Mouse (Mus musculus) frontal cortex, postnatal 25 days (tissue): Measurements from ENCODE around the gene Sppl2b.

Experiments used
- DNase-seq, 2 experiments: peaks; one replicate each; pipeline ENCODE4 v3.0.0; 2022; ENCODE audit warnings: low spot score in 2 of 2

Gene Sppl2b

DNA sequence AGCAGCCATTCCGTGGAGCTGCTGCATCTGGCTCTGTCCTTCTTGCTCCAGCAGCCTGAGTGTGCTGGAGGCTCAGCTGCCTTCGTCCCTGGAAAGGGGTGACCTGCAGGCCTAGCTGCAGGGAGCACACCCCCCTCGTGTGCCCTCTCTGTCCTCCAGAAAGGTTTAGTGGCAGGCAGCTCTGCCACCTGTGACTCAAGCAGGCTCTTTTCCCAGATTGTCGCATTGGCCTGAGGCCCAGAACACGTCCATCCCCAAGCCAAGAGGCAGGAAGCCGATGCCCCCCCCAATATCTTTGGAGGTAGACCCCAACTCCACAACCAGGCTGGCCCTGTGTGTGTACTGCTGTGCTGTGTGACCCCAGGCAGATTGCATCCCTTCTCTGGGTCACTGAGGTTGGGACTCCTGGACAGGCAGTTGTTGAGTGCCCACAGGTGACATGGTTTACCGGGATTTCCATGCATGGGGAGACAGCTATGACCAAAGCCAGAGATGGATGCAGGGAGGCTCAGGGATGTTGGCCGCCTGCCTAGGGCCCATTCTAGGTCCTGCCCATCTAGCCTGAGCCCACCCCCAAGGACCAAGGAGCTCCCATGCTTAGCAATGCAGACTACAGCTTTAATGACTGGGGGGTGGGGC lies 9.9 kb upstream of the Sppl2b start:
- no peak for DNase-seq

DNA sequence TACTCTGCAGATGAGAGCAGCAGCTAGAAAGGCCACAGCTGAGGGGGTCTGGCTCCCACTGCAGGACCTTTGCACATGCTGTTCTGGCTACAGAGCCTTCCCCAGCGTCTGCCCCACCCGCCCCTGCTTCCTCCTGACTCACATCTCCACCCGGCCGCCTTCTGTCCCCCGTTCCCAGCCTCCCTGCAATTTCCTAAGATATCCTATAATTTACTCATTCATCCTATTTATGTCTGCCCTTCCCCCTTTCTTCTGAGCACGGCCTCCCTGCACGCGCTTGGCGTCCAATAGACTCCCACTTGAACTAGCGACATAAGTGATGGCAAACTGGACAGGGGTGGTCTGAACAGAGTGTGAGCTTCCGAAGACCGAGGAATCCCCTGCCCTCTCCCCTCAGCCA lies 9.3 kb upstream of the Sppl2b start:
- DNase-seq: no peak

DNA sequence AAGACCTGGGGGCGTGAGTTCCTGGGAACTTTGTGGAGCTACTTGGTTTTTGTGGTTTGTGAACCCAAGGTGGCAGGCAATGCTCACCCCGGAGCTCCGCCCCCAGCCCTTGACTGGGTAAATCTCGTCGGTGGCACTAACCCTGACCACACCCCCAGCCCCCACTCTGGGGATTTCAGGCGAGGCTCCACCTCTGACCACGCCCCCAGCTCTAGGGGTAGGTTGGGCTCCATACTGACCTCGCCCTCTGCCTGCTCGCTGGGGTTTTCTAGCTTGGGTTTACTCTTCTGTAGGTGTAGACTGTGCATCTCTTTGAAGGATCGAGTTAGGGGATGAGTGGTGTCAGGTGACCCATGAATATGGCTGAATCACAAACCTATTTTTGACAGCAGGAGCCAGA lies 6.5 kb upstream of the Sppl2b start:
- DNase-seq: no peak

DNA sequence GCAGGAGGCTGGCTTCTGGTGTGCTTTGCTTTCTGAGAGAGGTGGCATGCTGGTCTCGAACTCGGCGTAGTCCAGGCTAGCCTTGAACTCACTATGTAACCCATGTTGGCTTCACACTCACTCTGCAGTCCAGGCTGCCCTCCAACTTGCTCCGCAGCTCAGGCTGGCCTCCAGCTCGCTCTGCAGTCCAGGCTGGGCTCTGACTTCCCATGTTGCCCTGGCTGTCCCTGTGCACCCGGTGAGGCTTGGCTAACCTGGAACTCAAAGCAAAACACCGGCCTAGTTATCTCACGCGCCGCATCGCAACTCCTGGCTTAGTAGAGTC lies 636 bp downstream of the Sppl2b start:
- DNase-seq: no peak

DNA sequence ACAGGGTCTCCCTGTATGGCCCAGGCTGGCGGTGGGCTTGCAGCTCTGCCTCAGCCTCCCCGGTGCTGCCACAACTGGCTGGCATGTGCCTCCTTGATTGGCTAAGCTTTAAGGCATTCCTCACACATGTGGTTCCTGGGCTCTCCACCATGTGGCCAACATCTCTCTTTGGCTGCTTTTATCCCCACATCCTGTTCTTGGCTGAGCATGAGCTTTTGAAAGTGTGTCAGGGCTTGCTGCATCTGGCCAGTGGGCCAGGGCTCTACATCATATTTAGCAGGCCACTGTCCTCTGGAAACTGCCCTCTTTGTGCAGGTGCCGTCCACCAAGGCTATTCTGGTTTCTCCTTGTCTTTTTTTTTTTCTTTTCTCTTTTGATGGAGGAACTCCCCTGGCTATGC lies 1.2 kb downstream of the Sppl2b start:
- no peak for DNase-seq

DNA sequence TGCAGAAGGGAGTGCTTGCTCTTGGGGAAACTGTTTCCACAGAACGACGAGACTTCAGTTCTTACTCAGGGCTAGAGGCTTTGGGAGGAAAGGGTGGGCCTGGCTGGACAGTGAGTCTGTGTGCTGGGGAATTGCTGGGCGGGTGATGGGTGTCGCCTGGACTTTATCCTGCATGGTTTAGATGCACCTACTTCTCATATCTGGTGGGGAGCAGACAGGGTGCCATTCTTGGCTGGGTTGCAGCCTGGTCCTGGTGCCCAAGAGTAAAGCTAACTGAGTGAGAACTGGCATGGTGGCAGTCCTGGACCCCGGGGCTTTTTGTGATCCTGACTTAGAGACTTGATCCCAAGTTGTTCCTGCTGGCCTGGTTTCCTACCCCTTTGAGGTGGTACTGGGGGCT lies 1.8 kb downstream of the Sppl2b start:
- DNase-seq: no peak

DNA sequence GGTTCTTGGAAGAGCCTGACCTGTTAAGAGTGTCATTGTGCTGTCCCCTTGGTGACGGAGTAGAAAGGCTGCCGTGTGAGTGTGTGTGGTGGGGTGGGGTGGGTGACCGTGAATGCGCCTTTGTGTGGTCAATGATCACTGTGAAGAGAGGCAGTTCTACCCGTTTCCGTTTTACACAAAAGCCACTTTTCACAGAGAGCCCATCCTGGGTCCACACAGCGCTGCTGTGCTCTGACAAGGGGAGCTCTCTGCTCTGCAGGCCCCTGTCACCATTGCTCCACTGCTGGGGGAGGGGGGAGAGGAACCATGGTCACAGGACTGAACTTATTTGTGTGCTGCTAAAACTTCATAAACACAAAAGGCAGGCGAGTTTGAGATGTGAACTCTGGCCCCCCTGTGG lies 2.3 kb downstream of the Sppl2b start:
- no peak for DNase-seq

DNA sequence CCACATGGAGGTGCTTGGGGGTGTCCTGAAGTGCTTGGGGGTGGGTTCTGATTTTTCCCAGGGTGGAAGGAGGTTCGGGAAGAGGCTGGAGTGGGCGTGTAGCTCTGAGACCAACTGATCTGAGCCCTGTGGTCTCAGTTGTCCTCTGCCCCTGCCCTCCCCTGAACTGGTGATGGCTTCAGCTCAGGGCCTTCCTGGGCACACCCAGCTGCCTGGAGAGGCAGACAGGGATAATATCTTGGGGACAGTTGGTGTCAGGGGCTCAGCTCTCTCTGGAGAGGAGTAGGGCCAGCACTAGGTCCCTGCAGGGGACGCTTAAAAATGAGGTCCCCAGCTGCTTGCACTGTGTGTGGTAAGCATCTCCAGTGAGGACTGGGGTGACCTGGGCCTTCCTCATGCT lies 2.8 kb downstream of the Sppl2b start:
- no peak for DNase-seq

DNA sequence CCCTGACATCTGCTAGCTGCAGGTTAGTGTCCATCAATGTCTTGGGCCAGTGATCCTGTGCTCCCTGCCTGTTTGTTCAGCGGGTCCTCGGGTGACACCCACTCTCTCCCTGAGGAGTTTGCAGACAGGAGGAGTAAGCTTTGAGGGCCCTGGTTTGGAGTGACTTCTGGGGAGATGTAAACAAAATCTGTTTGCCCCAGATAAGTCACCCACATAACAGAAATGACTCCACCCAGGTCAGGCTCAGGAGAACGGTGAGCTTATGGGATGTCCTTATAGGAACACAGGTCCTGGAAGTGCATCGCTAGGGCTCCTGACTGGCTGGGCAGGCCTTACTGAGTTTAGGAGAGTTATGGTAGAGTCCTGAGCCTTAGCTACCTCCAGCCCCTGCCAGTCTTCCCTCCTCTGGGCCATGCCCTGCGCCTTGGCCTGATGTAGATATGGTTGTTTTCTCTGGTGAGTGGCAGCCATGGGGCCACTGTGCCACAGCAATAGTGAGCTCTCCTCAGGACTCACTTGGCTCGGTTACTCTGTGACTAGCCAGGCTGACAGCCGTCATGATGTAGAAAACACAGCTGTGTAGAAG lies 3.4 kb downstream of the Sppl2b start:
- DNase-seq: no peak

DNA sequence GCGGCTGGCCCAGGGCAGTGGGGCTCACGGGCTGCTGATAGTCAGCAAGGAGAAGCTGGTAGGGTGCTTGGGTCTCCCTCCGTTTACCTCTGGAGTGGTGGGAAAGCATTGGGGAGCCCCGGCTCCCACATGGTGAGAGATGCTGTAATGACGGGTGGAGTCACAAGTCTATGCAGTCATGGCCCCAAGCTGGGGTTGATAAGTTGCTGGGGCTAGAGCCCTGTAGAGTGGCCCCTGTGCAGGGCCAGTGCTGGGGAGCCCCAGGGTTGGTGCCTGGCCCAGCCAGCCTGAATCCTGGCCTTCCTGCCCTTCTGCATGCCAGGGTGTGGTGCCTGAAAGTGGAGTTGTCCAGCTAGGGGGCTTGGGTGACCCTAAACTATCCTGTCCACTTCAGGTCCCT lies 7.2 kb downstream of the Sppl2b start:
- no peak for DNase-seq

DNA sequence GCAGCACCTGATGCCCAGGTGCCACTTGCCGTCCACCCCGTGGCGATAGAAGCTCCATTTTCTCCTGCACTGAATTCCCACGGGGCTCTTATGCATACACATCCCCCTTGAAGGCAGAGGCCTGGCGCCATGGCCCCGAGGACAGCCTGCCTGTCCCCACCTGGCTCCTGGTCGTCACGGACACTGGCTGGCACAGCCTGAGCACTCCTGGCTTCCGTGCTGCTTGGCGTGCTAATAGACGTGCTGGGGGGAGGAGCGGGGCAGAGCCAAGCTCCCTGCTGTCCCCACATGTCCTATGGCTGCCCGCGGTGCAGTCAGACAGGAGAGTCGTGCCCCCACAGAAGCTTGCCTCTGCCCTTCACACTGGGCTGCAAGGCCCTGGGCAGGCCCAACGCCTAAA lies 9.4 kb downstream of the Sppl2b start:
- DNase-seq: no peak

DNA sequence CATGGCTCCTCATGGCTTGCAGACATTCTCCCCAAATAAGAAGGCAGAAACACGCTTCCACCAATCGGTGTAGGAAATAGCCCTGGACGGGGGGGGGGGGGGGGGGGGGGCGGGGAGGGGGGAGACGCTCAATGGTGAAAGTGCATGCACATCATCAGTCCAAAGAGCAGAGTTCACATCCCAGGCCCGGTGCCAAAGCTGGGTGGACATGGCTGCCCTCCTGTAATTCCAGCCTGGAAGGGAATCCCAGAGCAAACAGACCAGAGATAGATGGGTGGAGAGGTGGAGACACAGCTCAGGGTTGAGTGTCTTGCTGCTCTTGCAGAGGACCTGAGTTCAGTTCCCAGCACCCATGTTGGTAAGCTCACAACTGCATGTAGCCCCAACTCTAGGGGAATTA lies 15.9 kb downstream of the Sppl2b start:
- DNase-seq: no peak

DNA sequence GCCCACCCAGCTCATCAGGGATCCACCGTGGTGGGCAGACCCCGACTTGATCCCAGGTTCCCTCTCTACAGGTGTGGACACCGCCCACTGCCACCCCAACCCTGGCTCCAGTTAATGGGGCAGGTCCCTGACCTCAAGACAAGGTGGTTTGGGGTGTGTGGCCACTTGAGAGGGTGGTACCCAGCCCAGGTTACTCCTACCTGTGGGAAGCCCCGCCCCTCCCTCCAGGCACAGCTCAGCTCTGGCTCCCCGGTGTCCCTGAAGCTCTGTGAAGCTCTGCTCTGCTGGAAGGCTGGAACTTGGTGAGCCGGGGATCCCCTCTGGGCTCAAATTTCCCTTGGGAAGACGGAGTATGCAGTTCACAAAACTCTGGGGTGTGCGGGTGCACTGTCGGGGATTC lies 16.5 kb downstream of the Sppl2b start, which contains the start of gene Tmprss9:
Gene Tmprss9 (plus strand): TSS at position 268 of the 400 bp plus-strand sequence.
- no peak for DNase-seq

DNA sequence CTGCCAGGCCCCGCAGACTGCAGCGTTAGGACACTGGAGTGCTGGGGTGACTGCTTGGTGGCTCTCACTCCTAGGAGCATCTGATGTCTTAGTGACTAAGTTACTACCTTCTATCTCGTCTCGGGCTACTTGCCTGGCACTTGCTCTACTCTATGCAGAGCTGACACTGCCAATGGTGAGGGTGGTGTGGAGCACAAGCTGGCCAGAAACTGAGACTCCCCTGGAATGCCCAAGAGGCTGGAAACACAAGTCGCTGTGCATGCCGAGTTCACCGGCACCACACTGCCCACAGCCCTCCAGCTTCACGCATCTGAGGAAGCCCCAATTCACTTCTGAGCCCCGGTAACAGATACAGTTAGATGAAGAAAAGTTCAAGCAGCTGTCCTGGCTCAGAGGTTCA lies 19.0 kb downstream of the Sppl2b start:
- DNase-seq: no peak

DNA sequence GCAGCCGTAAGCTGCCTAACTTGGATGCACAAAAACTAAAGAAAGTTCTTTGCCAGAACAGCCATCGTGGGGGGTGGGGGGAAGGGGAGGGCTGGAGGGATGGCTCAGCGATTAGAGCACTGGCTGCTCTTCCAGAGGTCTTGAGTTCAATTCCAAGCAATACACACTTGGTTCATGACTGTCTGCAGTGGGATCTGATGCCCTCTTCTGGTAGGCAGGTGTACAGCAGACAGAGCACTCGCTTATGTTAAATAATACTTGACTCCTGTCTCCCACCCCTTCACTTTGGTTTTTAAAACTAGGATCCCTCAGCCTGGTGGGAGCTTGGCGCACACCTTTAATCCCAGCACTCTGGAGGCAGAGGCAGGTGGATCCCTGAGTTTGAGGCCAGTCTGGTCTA lies 21.0 kb downstream of the Sppl2b start:
- DNase-seq: no peak

DNA sequence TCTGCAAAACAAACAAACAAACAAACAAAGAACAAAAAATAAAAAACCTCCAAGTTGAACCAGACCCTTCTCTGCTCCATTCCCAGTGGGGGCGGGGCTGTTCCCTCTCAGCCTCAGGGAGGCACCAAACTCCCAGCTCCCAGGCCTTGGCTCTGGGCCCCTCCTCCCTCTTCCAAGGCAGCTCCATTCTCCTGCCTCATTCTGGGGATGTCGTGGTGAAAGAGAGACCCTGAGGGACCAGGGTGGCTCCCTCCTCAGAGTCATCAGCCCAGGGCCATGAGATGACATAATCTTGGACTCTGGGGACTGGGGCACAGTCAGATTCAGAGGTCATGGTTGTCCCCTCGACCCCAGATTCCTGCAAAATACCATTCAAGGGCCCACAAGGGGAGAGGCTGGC lies 21.5 kb downstream of the Sppl2b start:
- DNase-seq: no peak

DNA sequence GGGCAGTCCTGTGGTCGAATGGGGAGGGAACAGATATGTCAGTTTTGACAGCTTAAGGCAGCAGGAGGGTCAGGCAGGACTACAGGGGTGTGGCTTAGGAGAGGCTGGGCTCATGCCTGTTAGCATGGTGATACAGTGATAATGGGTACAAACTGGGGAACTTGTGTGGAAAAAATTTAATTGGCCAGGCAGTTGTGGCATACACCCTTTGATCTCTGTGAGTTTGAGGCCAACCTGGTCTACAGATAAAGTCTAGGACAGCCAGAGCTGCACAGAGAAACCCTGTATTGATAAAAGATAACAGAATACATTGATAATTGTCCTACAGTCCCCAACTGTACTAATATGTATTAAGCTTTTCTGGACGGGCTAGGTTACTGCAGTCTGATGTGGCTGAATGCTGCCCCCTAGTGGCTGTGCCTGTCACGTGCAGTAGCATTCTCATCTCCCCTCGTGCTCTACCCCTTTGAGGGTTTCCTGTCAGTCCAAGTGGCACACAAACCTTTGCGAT lies 25.1 kb downstream of the Sppl2b start:
- DNase-seq: no peak

DNA sequence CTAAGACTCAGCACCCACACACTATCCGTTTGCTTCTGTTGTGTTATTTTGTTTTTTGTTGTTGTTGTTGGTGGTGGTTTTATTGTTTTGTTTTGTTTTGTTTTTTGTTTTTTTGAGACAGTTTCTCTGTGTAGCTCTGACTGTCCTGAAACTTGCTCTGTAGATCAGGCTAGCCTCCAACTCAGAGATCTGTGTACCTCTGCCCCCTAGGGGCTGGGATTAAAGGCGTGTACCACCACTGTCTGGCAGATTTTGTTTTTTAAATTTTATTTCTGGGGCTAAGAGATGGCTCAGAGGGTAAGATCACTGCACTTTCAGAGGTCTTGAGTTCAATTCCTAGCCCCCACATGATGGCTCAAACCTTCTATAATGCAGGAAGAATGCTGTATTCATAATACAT lies 25.8 kb downstream of the Sppl2b start:
- DNase-seq: no peak

DNA sequence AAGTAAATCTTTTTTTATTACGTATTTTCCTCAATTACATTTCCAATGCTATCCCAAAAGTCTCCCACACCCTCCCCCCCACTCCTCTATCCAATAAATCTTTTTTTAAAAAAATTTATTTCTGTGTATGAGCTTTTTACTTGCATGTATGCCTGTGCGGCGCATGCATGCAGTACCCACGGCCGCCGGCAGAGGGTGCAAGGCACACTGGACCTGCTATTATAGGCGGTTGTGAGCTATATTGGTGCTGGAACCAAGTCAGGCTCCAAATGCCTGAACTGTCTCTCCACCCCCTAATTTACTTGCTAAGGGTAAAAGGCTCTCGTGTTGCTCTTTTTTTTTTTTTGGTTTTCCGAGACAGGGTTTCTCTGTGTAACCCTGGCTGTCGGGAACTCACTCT lies 26.2 kb downstream of the Sppl2b start:
- peak; percentile 44 to 61 for DNase-seq

DNA sequence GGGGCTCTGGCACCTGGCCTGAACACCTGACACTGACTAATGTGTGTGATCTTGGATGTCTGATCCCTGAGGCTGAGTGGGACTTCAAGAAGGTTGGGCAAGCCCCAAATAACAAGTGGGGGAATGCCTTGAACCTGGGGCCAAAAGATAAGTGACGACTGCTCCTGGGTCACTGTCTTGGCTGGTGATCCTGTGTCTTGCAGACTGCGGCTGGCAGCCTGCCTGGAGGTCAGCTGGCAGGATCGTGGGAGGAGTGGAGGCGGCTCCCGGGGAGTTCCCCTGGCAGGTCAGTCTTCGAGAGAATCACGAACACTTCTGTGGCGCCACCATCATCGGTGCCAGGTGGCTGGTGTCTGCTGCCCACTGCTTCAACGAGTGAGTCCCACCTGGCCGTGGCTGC lies 32.1 kb downstream of the Sppl2b start:
- DNase-seq: no peak

DNA sequence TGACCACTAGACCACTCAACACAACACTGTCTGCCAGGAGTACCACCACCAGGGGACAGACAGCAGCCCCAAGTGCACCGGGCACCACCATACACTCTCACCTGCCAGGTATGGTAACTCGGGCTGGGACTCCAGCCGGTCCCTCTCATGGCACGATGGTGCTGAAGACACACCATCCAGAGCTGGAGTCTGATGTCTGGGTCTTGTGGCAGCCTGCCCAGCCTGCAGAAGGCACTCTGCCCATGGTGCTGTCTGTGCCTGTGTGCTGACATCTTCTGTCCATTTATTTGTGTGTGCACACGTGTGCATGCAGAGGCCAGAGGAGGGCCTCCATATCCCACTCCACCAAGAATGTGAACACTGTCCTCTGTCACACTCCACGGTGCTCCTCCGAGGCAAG lies 40.0 kb downstream of the Sppl2b start:
- no peak for DNase-seq

DNA sequence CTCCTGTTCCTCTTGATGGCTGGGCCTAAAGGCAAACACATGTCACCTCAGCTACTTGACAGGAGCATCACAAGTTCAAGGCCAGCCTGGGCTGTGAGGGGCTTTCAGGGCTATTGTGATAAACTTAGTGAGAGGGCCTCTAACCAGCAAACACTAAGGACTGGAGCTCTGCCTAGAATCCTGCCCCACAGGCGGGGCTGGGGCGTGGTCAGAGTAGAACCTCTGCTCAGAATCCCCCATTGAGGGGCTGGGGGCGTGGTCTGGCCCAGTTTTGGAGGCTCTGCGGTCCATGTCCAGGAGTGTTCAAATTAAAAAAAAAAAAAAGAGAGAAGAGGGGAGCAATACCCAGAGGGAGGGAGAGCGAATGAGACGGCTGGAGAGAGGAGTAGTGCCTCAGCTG lies 40.6 kb downstream of the Sppl2b start:
- no peak for DNase-seq

DNA sequence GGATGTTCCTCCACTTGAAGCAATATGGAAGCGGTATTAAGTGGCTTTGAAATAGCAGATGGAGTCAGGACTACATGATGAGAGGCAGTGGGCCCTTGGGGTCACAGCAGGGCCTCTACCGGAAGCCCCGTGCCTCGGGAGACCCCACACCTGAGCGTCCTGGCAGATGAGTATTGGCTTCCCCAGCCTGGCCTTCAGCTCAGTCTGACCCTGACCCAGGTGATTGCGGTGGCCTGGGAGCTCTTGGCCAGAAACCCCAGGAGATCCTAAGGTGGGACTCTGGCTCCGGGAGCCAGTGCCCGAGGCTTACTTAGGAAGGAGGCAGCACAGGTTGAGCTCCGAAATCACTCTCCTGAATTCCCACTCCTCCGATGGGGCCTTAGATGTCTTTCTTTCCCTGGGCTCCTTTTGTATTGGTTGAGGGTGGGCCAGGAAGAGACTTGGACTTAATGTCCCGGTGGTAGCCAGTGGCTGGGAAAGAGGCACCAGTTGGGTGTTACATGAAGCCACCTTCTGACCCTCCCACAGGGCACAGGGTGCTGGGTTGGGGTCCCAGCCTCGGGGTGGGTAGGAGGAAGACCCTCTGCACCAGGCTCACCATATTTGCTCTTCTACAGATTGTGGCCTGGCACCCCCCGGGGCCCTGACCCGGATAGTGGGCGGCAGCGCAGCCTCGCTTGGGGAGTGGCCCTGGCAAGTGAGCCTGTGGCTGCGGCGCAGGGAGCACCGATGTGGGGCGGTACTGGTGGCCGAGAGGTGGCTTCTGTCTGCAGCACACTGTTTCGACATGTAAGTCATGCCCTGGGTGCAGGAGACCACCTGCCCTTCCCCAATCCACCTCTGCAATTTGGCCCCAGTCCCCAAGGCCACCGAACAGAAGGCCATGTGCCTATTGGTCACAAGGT lies 41.8 kb downstream of the Sppl2b start:
- no peak for DNase-seq
